Comparison of ENCODE assay signal across 19 mouse cellular contexts in the genomic region with DNA sequence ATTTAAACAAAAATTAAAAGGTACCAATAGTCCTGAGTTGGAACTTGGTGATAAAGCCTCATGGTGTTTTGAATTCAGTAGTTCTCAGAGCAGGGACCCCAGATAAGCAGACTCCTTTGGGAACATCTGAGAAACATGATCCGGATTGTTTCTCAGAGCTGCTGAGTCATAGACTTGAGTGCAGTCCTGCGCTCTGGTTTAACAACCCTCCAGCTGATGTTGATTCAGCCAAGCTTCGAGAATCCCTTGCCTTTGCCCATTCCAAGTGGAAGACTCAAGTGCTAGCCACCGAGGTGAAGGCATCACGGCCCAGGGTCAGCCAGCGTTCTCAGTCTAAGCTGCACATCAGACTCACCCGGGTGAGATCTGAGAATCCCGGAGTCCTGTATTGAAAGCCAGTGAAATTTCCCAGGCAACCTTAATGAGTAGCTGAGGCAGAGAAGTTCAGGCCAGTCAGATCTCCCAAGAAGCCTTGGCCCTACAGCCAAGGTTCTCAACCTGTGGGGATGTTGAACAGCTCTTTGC. TPM values are rescaled to one million over a fixed set of nuclear protein-coding genes. Genes with fewer than 3 reads are reported as not detected.
A peak's percentile ranks its signal among the peaks of the same experiment; 100 is the strongest.
DNase-seq lines count a peak whose midpoint lies in the region.
"Had no signal": no experiment of that assay in that cellular context is flagged by ENCODE, and none has a peak within 500 bp of the region (broad histone marks: within the 10 kb centered on the region; RNA-seq: fewer than 3 reads in every experiment).

No protein-coding gene starts in this region.

- H3K9me3 ChIP-seq in heart, embryonic 10.5 days: no peaks in the 10 kb centered on the region
- H3K9me3 ChIP-seq: embryonic facial prominence, embryonic 12.5 days; G1E; limb, embryonic 15.5 days; lung, embryonic 15.5 days; midbrain, embryonic 12.5 days had no signal

- H3K27ac ChIP-seq in heart, embryonic 10.5 days: no peak overlapping the region
- H3K27ac ChIP-seq: embryonic facial prominence, embryonic 12.5 days; hindbrain, postnatal 0 days; limb, embryonic 15.5 days; lung, embryonic 15.5 days; midbrain, embryonic 12.5 days had no signal

- no peak overlapping the region for H3K4me3 ChIP-seq in heart, embryonic 10.5 days
- H3K4me3 ChIP-seq: embryonic facial prominence, embryonic 12.5 days; limb, embryonic 15.5 days; lung, embryonic 15.5 days; midbrain, embryonic 12.5 days had no signal

- no peaks in the 10 kb centered on the region for H3K36me3 ChIP-seq in heart, embryonic 10.5 days
- H3K36me3 ChIP-seq: embryonic facial prominence, embryonic 12.5 days; G1E; limb, embryonic 15.5 days; lung, embryonic 15.5 days; midbrain, embryonic 12.5 days had no signal

- no peaks in the 10 kb centered on the region for H3K27me3 ChIP-seq in heart, embryonic 10.5 days (ENCODE audit: insufficient read depth, poor library complexity, severe bottlenecking)
- H3K27me3 ChIP-seq: embryonic facial prominence, embryonic 12.5 days; limb, embryonic 15.5 days; lung, embryonic 15.5 days; midbrain, embryonic 12.5 days had no signal

- 59% methylated on average over 8 of the region's 8 CpGs for WGBS in heart, embryonic 10.5 days

- H3K4me1 ChIP-seq in heart, embryonic 10.5 days: peaks cover 8% of the 10 kb centered on the region
- H3K4me1 ChIP-seq: embryonic facial prominence, embryonic 12.5 days; limb, embryonic 15.5 days; midbrain, embryonic 12.5 days had no signal

- peak; percentile 14 for DNase-seq in heart, adult 8-10 months (ENCODE audit: low spot score)
- no peak for DNase-seq in heart, embryonic 10.5 days (ENCODE audit: low spot score)
- DNase-seq in urinary bladder, postnatal 36 days (ENCODE audit: low spot score in 2 of 2): peak; percentile 8 to 10
- no peak for DNase-seq in urinary bladder, adult 2 months (ENCODE audit: low spot score)
- DNase-seq in heart, postnatal 10 days: peak; percentile 18 to 21
- DNase-seq in cerebellum, postnatal 10 days: no peak
- no peak for DNase-seq in T-cell, adult 2 months (ENCODE audit: low spot score)
- DNase-seq: cerebellum, postnatal 36 days; kidney, adult 2 months; kidney, postnatal 25 days; layer of hippocampus, adult 9-11 months; thymus, postnatal 4 days had no signal

- intact Hi-C loops in heart, postnatal 10 days (cut with DNase I): no loop called here

RNA-seq across cellular contexts. Expression of gene Scp2d1, which starts 48.8 kb away (rescaled TPM):
- total RNA-seq in heart, adult 8-10 months (2022): not detected
- not detected in 2 replicates for polyA plus RNA-seq in heart, embryonic 10.5 days (2016; fragmentation: Nextera tagmentation; extraction: Ambion mirVana)
- polyA plus RNA-seq in urinary bladder, adult 2 months (2012; rRNA removed): not detected in 2 replicates
- total RNA-seq in heart, postnatal 10 days (2021): not detected
- total RNA-seq: G1E; hindbrain, postnatal 0 days had no signal
- polyA plus RNA-seq: embryonic facial prominence, embryonic 12.5 days; G1E; heart, embryonic 16.5 days; hindbrain, postnatal 0 days; kidney, adult 2 months; limb, embryonic 15.5 days; lung, embryonic 15.5 days; midbrain, embryonic 12.5 days had no signal

Comparison
In these comparisons a context has a peak if more than half of its experiments do, and no peak if none do; other contexts are left out.
1. DNase-seq: peak in heart, adult 8-10 months (single experiment), urinary bladder, postnatal 36 days (2 of 2) and heart, postnatal 10 days (2 of 2); none in heart, embryonic 10.5 days (single experiment), urinary bladder, adult 2 months (single experiment), cerebellum, postnatal 10 days (0 of 2) and T-cell, adult 2 months (single experiment).